ENCODE assay signal across 9 mouse cellular contexts in genomic region chr10:38553326-38553687, GRCm38 (mm10).
A peak's percentile ranks its signal among the peaks of the same experiment; 100 is the strongest.
DNase-seq lines count a peak whose midpoint lies in the region; ATAC-seq and TF ChIP-seq lines count a peak whose summit lies in the region.
"Had no signal": no experiment of that assay in that cellular context is flagged by ENCODE, and none has a peak within 500 bp of the region (broad histone marks: within the 10 kb centered on the region; RNA-seq: fewer than 3 reads in every experiment).

No protein-coding gene starts in this region.

- no peak overlapping the region for H3K27ac ChIP-seq in liver, embryonic 11.5 days (ENCODE audit: low read depth, low read length)
- H3K27ac ChIP-seq in hindbrain, postnatal 0 days: peak overlapping the region; percentile 82
- H3K27ac ChIP-seq in neural tube, embryonic 15.5 days (replicated peaks): peak overlapping the region; percentile 92

- H3K4me3 ChIP-seq in liver, embryonic 11.5 days (ENCODE audit: low read depth, low read length): no peak overlapping the region
- H3K4me3 ChIP-seq in hindbrain, postnatal 0 days (ENCODE audit: low read length): peak overlapping the region; percentile 19
- peak overlapping the region; percentile 37 for H3K4me3 ChIP-seq in neural tube, embryonic 15.5 days (replicated peaks)
- H3K4me3 ChIP-seq: myocyte had no signal

- H3K9ac ChIP-seq in liver, embryonic 11.5 days (ENCODE audit: low read depth, low read length): no peak overlapping the region
- peak overlapping the region; percentile 35; the same call in 1 of the 2 replicates for H3K9ac ChIP-seq in hindbrain, postnatal 0 days (replicated peaks; ENCODE audit: low read length)
- peak overlapping the region; percentile 43 for H3K9ac ChIP-seq in neural tube, embryonic 15.5 days (replicated peaks)

- DNase-seq in cerebellum, postnatal 4 days (ENCODE audit: low spot score in 2 of 2): no peak
- DNase-seq in liver, embryonic 11.5 days (ENCODE audit: low spot score): no peak
- no peak for DNase-seq in liver
- no peak for DNase-seq in hindbrain, postnatal 0 days (ENCODE audit: low spot score)
- no peak for DNase-seq in adrenal gland, postnatal 10 days
- no peak for DNase-seq in spleen, postnatal 14 days (ENCODE audit: low spot score in 2 of 2)

- ATAC-seq in cerebellum, adult (ENCODE audit: insufficient number of reproducible peaks, low FRiP score, low TSS enrichment): 0 out of 2 replicates have a peak, but pooled peaks have one; percentile 26
- ATAC-seq in liver, embryonic 11.5 days (replicated peaks; ENCODE audit: low FRiP score): no peak
- no peak for ATAC-seq in hindbrain, postnatal 0 days
- ATAC-seq in neural tube, embryonic 15.5 days (ENCODE audit: low FRiP score): peak; percentile 28

- no peaks in the 10 kb centered on the region for H3K36me3 ChIP-seq in liver, embryonic 11.5 days (ENCODE audit: control insufficient read depth, insufficient read depth, low read length)
- H3K36me3 ChIP-seq in hindbrain, postnatal 0 days (ENCODE audit: insufficient read depth, low read length): no peaks in the 10 kb centered on the region
- no peaks in the 10 kb centered on the region for H3K36me3 ChIP-seq in neural tube, embryonic 15.5 days

- no peaks in the 10 kb centered on the region for H3K4me1 ChIP-seq in liver, embryonic 11.5 days (replicated peaks; ENCODE audit: control insufficient read depth, insufficient read depth, low read length)
- H3K4me1 ChIP-seq in hindbrain, postnatal 0 days (ENCODE audit: insufficient read depth, low read length): no peaks in the 10 kb centered on the region; the same call in 1 of the 2 replicates
- H3K4me1 ChIP-seq in neural tube, embryonic 15.5 days: peaks cover 10% of the 10 kb centered on the region

- 0 out of 2 replicates have a peak overlapping the region, but pooled peaks have one; percentile 46 for H3K4me2 ChIP-seq in liver, embryonic 11.5 days
- peak overlapping the region; percentile 41 for H3K4me2 ChIP-seq in hindbrain, postnatal 0 days (ENCODE audit: low read depth, low read length)
- H3K4me2 ChIP-seq in neural tube, embryonic 15.5 days: peak overlapping the region; percentile 56

- no peaks in the 10 kb centered on the region for H3K9me3 ChIP-seq in liver, embryonic 11.5 days (ENCODE audit: control insufficient read depth, low read length)
- H3K9me3 ChIP-seq in hindbrain, postnatal 0 days (ENCODE audit: low read length): no peaks in the 10 kb centered on the region
- no peaks in the 10 kb centered on the region for H3K9me3 ChIP-seq in neural tube, embryonic 15.5 days (replicated peaks)

- H3K27me3 ChIP-seq in liver, embryonic 11.5 days (replicated peaks; ENCODE audit: control insufficient read depth, insufficient read depth, low read length): no peaks in the 10 kb centered on the region
- H3K27me3 ChIP-seq in hindbrain, postnatal 0 days (ENCODE audit: insufficient read depth, low read length): no peaks in the 10 kb centered on the region
- no peaks in the 10 kb centered on the region for H3K27me3 ChIP-seq in neural tube, embryonic 15.5 days (replicated peaks)

- TF ChIP-seq CTCF in hindbrain, postnatal 0 days (IDR thresholded peaks at IDR 0.05; ENCODE audit: low read depth): no peak

Comparison
In these comparisons a context has a peak if more than half of its experiments do, and no peak if none do; other contexts are left out.
1. ATAC-seq: peak in cerebellum, adult (single experiment) and neural tube, embryonic 15.5 days (single experiment); none in liver, embryonic 11.5 days (single experiment) and hindbrain, postnatal 0 days (single experiment).
2. Peak in every context shown above with its lines, with median percentiles within 50 percentile points of each other: H3K4me2 ChIP-seq.